In genomic region chr7:19991165-19991564, GRCm38 (mm10) we compare ENCODE assay signal across 11 mouse cellular contexts. TPM values are rescaled to one million over a fixed set of nuclear protein-coding genes. Genes with fewer than 3 reads are reported as not detected.
DNase-seq lines count a peak whose midpoint lies in the region.
"Not testable (repeated sequence)": the region's sequence is repeated elsewhere in the genome, so short reads cannot be mapped to it uniquely, and the experiment has no call there.
"Had no signal": no experiment of that assay in that cellular context is flagged by ENCODE, and none has a peak within 500 bp of the region (broad histone marks: within the 10 kb centered on the region; RNA-seq: fewer than 3 reads in every experiment).

Gene Nlrp9b (plus strand): TSS chr7:19991465.

- H3K9ac ChIP-seq in ES-E14 (ENCODE audit: insufficient read depth, low read depth, low read length, poor library complexity, severe bottlenecking): peak within 1 kb of the TSS; percentile 42; the same call in 1 of the 2 replicates

- in situ Hi-C loops in ES-E14 (cut with MboI; ENCODE audit: low sequenced_read_pairs in 2 of 2, unreplicated experiment in 2 of 2): not testable (repeated sequence)

- H3K4me3 ChIP-seq in ES-E14 (ENCODE audit: insufficient read depth in 1 of 2, low read depth in 1 of 2, low read length in 2 of 2, poor library complexity in 1 of 2, severe bottlenecking in 1 of 2): peak within 1 kb of the TSS in 1 of 2 experiments; percentile 41; a peak in 2 of 4 replicates

- H3K4me1 ChIP-seq in ES-E14 (ENCODE audit: control insufficient read depth in 2 of 2, insufficient read depth in 2 of 2, low read length in 2 of 2, poor library complexity in 1 of 2): not testable (repeated sequence)

- peak within 1 kb of the TSS; percentile 40; the same call in 1 of the 2 replicates for H3K27ac ChIP-seq in ES-E14 (ENCODE audit: insufficient read depth, low read depth, low read length, poor library complexity, severe bottlenecking)

- DNase-seq in ES-E14 (ENCODE audit: low read depth, low spot score): not testable (repeated sequence)
- DNase-seq in ZHBTc4 (ENCODE audit: low read depth, low spot score): peak; percentile 31

- not testable (repeated sequence) for H3K9me3 ChIP-seq in ES-E14 (ENCODE audit: control insufficient read depth, insufficient read depth, low read depth, low read length)

- H3K36me3 ChIP-seq in ES-E14 (ENCODE audit: control insufficient read depth, insufficient read depth, low read length, poor library complexity, severe bottlenecking): not testable (repeated sequence)

RNA-seq across cellular contexts. Expression of gene Nlrp9b, which starts in this region (rescaled TPM):
- total RNA-seq in ES-E14 (2012; rRNA removed): 5.1 and 7.1 TPM in 2 replicates
- total RNA-seq: adrenal gland, adult 18-20 months; adrenal gland, adult 2 months; adrenal gland, adult 8-10 months; adrenal gland, postnatal 10 days; adrenal gland, postnatal 14 days; adrenal gland, postnatal 25 days; adrenal gland, postnatal 36 days; adrenal gland, postnatal 4 days; MEL had no signal
